Mouse (Mus musculus) megakaryocyte, embryonic 14.5 days (primary cell): Measurements from ENCODE around the gene Rbfox2.

Experiments
- FLI1 ChIP-seq: IDR thresholded peaks from 2 replicates; pipeline ENCODE4 v1.6.1; 2012; ENCODE audit warnings: low read length, inconsistent platforms, mixed read lengths
- GATA1 ChIP-seq: IDR thresholded peaks from 3 replicates; pipeline ENCODE4 v1.6.1; 2012; ENCODE audit warnings: mixed read lengths, low read length, inconsistent platforms, borderline replicate concordance

DNA sequence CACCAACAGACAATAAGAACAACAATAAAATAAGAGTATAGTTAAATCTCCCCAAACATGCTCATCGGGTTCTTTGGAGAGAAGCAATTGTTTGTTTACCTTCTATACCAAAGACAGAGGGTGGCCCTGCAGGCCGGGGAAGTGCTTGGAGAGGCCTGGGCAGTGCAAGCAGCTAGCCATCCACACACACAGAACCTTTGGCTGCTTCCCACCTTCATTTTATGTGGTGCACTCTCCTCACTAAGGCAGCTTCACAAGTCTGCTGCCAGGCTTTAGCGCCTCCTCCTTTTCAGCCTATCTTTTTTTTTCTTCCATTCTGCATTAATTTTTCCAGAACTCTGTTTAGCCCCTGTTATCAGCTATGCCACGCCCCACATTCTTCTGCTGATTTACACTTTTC, 165.1 kb downstream of the Rbfox2 start:
- TF ChIP-seq GATA1 = no peak
- no peak for TF ChIP-seq FLI1
